Mouse (Mus musculus): ENCODE measurements around the gene Igf2r.

The Igf2r gene

DNA sequence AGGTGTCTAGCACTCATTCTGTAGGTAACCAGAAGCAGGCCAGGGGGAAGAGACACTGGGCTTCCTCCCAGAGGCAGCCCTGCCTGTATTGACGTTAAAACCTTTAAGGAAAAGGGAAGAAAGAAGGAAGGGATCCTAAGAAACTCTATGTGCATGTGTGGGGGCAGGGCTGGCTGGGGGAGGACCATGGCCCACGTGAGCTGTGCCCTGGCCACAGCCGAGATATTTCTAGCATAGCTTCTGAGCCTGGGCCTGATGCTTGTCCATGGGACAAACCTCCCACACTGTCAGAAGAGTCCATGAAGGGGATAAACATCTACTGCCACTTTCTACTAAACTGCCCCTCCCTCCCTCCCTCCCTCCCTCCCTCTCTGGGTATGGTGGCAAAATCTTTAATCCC is 95.6 kb downstream of the Igf2r start:
- in situ Hi-C loops (cut with MseI, MboI), result no loop called here

DNA sequence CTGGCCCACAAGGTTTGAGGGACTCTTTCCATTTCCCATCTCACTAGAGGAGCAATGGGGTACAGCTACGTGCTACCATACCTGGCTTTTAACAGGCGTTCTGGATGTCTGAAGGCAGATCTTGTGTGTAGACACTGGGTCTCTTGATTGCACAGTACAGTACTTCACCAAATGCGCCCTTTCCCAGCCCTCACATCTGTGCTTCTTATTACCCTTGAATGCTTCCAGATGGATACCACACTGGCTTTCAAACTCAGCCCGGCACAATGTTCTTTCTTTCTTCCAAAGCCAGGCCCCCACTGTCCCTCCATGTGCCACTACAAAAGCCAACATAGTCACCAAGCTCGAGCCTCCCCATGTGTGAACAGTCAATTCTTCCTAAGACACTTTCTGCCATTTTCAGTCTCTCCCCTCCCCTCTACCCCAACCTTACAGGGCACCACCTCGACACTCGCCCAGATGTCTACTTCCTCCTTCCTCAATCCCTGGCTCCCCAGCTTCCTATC is 97.1 kb downstream of the Igf2r start:
- in situ Hi-C loops (cut with MseI, MboI), result no loop called here

DNA sequence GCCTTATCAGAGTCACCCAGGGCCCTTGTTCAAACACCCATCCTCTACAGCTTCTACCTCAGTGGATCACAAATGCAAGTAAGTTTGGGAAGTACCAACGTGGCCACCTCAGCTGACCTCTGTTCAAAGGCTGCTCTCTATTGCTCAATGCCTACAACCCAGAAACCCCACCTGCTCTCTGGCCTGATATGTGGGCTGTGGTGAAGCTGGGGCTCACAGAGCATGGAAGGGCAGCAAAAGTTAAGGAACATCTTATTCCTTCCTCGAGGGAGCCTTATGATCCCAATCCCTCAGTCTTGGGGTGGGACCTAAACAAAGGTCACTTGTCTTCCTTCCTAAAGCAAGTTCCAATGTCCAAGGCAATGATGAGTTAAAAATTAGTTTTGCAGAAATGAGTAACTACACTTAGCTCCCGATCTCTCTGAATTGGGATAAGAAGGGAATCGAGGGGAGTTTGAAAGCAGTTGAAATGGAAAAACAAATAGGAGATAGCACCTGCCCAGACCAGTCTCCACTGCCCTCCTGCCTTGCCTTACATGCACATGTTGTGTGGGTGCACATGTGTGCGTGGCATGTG is 98.3 kb downstream of the Igf2r start:
- in situ Hi-C loops (cut with MseI, MboI), result no loop called here

DNA sequence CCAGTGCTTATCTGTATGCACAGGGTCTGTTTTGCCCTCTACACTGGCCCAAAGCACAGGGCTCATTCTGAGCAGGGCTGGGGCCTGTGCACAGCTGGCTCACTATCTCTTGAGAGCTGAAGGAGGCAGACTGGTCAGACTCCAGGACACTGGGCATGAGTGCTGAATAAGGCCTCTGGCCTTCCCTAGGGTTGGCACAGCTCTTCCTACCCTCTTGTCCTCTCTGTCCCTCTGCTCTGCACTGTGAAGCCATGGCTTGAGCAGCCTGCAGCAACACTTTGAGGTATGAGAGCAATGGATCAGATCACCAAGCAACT is 100.1 kb downstream of the Igf2r start:
- in situ Hi-C loops (cut with MseI, MboI), result loop anchor here in 1 of 2 experiments (10.0 kb wide), 1 partner anchor 255 kb away; no protein-coding TSS in a partner anchor

DNA sequence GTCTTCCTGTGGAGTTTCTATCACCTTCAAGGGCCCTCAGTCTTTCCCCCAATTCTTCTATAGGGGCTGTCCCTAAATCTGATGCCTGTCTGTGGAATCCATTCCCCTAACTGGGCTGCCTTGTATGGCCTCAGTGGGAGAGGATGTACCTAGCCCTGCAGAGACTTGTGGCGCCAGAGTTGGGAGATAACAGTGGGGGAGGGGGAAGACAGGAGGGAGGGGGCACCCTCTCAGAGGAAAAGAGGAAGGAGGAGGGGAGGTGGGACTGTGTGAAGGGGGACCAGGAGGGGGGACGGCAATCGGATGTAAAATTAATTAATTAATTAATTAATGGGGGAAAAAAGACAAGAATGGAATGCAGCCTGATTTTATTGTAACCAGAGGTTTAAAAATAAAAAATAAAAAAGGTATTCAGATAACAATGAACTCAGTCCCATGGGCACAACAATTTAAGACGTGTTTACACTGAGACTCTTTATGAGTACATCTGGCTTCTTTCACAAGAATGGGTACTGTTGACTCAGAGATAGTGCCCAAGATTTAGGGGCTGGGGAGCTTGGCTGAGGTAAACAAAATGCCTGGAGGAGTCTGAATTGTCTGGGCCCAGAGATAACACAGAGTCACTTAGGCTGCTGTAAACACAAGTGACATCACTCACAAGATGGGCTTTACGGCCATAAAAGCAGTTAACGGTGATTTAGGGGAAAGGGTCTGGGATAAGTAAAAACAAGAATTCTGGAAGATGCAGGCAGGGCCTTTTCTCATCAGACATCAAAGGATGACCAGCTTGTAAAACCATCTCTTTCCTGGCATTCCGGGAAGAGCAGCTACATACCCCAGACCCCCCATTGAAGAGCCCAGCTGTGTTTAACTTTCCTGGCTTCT is 100.7 kb downstream of the Igf2r start:
- in situ Hi-C loops (cut with MseI, MboI), result loop anchor here in 1 of 2 experiments (10.0 kb wide), 1 partner anchor 254 kb away; no protein-coding TSS in a partner anchor

DNA sequence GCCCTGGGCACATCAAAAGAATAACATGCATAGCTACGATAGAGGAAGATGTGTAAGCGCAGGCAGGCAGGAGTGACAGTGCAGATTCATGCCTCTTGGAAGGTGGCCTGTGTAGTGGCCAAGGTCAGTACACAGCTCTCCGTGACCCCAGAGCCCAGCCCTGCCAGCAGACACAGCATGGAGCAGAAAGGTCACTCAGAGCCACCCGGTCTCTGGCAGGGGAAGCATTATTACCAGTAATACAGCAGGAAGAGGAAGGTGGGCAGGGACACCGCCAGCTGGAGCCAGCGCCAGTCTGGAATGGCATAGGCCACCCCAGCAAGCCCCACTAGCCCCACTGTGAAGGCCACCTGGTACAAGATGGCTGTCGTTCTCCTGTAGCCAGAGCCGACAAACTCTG is 105.3 kb downstream of the Igf2r start:
- in situ Hi-C loops (cut with MseI, MboI), result loop anchor here in 1 of 2 experiments (5.0 to 10.0 kb wide), 2 partner anchors 127 to 249 kb away; no protein-coding TSS in a partner anchor

DNA sequence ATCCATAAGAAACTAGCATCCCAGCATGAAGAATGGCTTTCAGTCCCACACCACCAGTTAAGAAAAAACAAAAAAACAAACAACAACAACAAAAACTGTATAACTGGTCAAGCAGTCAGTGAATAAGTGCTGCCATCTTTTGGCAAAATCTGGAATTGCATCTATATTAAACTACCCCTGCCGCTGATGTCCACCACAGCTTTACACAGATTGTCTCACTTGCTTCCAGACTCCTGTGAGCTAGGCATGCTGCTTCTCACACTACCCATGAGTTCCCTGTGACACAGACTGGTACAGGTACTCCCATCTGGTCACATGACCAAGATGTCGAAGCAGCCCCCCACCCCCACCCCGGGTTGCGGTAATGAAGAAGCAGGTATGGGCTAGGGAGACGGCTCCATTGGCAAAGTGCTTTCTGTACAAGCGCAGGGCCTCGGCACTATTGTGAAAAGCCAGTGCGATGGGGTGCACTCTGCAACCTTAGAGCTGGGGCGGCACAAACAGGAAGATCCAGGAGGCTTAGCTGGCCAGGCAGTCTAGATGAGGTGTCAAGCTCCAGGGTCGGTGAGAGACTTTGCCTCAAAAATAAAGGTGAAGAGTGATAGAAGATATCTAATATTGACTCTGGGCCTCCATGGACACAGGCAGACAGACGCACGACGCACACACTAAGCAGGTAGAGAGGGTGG is 108.7 kb downstream of the Igf2r start:
- in situ Hi-C loops (cut with MseI, MboI), result loop anchor here in 1 of 2 experiments (5.0 to 10.0 kb wide), 2 partner anchors 123 to 246 kb away; no protein-coding TSS in a partner anchor

DNA sequence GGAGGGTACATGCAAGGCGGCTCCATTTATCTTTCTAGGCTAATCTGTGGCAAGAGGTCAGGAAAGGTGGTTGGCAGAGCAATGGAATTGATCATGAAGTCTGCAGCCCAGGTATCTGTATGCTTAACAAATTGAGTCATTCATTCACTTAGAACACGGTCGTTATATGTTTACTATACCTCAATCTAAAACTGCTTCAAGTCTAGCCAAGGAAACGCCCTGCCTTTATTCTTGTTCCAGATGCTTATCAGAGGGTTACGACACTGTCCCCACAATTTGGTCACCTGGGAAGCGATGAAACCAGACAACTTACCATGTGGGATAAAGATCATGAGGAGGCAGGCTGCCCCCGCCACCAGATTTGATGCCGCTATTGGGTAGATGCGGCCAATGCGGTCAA is 110.2 kb downstream of the Igf2r start:
- in situ Hi-C loops (cut with MseI, MboI), result no loop called here

DNA sequence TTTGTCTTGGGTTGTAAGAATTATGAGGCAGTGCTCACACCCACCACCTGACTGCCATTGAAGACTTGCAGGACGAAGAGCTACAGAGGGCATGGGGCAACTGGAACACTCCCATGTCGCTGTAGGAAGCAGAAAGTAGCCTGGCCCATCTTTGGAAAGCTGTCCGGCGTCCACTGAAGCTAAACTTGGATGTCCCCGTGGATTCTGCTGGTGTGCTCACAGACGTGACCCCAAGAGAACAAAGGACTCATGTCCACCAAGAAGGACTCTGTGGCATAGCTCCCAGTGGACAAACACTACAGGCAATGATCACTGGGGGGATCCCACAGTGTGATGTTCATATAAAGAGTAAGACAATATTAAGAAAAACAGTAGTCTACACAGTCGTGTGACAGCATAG is 110.7 kb downstream of the Igf2r start:
- in situ Hi-C loops (cut with MseI, MboI), result no loop called here

DNA sequence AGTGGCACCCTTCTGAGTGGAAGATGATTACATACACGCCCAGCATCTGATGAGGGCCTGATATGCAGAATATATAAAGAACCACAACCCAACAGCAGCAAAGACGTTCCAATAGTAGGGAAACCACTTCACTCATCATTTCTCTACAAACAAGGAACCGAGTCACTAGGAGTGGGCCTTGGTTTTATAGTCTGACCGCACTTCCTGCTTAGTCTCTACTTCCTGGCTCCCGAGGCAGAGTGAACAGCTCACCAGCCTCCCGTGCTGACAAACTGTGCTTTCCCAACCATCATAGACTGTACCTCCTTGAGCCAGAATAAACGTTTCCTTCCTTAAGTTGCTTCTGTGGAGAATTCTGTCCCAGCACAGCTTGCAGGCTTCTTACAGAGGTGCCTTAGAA is 113.6 kb downstream of the Igf2r start:
- in situ Hi-C loops (cut with MseI, MboI), result no loop called here

DNA sequence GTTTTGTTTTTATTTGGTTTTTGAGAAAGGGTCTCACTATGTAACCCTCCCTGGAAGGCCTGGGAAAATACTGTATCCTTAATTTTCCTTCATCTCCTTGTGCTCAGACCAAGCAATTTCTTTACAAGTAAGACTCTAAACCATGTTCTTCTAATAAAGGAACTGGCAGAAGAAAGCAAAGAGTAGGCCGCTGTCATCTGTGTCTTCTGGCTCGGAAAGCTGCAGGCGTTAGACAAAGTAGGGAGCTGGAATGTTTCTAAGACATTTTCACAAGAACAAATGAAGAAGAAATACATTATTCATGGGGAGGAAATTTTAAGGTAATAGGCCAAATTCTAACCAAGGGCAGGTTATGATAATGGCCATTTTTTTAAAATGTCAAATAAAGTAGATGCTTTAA is 115.4 kb downstream of the Igf2r start:
- in situ Hi-C loops (cut with MseI, MboI), result loop anchor here in 1 of 2 experiments (5.0 kb wide), 1 partner anchor 237 kb away; no protein-coding TSS in a partner anchor

DNA sequence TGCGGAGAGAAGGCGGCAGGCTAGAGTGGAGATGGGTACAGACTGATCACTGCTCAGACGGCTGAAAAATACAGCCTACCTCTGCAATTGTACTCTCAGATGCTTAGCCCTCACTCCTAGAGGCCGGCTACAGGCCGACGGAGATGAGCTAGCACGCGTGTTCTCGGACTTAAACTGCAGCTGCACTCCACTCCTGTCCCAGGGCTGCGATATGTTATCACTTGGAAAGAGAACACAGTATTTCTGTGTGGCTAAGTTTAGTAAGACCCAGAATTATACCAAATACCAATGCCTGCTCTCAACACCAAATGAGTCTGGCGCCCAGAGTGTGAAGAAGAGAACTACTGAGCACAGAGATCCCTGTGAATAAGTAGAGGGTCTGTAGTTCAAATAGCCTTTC is 116.9 kb downstream of the Igf2r start:
- in situ Hi-C loops (cut with MseI, MboI), result loop anchor here in 1 of 2 experiments (5.0 kb wide), 1 partner anchor 235 kb away; no protein-coding TSS in a partner anchor

DNA sequence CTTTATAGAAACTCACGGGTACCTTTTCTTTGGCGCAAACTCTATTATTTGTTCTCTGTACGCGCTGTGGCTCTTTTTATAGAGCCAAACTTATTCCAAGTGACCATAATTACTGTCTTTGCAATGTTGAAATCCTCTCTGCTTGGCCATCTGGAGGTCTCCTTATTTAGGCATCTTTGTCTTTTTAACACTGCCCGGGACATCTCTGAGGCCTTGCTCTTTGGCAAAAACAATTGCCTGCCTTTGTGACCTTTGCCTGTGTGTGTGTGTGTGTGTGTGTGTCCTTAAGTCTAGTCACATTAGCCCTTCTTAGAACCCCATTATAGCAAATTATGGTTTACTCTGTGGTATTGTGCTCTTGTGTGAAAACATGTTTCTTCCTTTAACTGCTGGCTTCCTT is 124.0 kb downstream of the Igf2r start:
- in situ Hi-C loops (cut with MseI, MboI), result no loop called here

DNA sequence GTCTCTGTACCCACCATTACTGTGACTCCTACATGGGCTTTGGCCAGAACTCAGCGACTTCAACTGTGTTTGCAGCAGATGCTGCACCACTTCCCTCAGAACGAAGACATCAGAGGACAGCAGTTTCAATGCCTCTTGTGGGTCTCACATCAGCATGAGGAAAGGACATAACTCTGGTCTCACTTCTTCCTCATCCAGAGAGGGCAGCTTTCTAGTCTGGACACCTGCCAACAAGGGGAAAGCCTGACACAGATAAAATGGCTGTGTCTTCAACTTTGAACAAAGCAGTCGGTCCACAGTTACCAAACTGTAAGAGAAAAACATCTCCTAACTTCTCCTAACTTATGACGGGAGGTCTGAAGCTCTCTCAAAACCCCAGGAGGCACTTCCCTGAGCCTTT is 128.4 kb downstream of the Igf2r start:
- in situ Hi-C loops (cut with MseI, MboI), result no loop called here

DNA sequence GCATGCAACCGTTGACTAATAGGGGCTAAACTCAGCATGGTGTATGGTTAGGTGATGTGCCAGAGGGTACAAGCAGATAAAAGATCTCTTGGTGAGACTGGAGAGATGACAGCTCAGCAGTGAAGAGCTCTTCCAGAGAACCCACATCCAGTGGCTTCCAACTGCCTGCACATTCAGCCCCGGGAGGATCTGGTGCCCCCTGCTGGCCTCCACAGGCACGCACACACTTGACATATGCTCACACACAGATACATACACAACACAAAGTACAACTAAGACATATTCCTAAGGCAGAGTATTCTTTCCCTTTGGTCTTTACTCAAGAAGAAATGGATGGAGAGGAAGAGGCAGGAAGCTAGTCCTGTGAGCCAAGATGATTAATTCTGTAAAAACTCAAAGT is 129.9 kb downstream of the Igf2r start:
- in situ Hi-C loops (cut with MseI, MboI), result no loop called here

DNA sequence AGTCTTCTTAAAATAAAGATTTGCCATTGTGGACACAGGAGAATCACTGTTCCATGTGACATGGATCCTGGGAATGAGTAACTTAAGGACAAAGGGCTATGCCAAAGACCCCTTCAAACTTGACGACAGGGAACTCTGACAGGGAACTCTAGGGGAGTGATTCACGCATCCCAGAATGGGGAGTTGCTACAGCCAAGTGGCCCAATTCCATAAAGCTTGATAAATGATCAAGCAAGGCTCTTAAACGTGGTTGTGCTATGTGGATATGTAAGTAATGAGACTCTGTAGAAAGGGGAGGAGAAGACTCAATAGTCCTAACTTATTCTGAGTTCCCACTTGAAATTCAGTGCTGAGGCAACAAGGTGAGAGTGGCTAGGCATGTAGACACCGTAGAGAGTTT is 134.7 kb downstream of the Igf2r start:
- in situ Hi-C loops (cut with MseI, MboI), result no loop called here

All from mouse trophoblast stem cell (cell line).